In the genomic region with DNA sequence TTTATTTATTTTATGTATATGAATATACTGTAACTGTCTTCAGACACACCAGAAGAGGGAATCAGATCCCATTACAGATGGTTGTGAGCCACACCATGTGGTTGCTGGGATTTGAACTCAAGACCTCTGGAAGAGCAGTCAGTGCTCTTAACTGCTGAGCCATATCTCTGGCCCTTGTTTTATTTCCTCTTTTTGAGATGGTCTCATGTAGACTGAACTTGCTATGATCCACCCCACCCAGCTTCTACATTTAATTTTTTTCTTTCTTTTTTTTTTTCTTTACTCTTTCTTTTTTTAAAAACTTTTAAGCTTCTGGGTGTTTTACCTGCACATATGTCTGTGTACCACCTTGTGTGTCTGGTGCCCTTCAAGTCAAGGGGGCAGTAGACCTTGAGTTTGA, we compare ENCODE assay signal across 1 mouse cellular context.
TF ChIP-seq lines count a peak whose summit lies in the region.

No protein-coding gene starts in this region.

TF ChIP-seq in MEL, 35 proteins besides CTCF, POLR2A, EP300 and RAD21:
- peak; percentile 92 for TF ChIP-seq TBP (IDR thresholded peaks at IDR 0.05; ENCODE audit: low read depth, low read length)
- peak; percentile 44 for TF ChIP-seq ZNF384 (IDR thresholded peaks at IDR 0.05; ENCODE audit: low read depth, low read length)
- 0 out of 2 replicates have a peak, but pooled peaks have one; percentile 19 for TF ChIP-seq MXI1 (IDR thresholded peaks at IDR 0.05; ENCODE audit: low read depth, low read length)
- peak; percentile 41; the same call in 1 of the 2 replicates for TF ChIP-seq MAFK (IDR thresholded peaks at IDR 0.05; ENCODE audit: borderline replicate concordance, low read depth, low read length)
